Mouse (Mus musculus) left cerebral cortex, postnatal 10 days (tissue): ENCODE data around the gene Zfp973. TPM values are rescaled to one million over a fixed set of nuclear protein-coding genes. Genes with fewer than 3 reads are reported as not detected.
A peak's percentile ranks its signal among the peaks of the same experiment; 100 is the strongest.
"Not testable (repeated sequence)": the region's sequence is repeated elsewhere in the genome, so short reads cannot be mapped to it uniquely, and the experiment has no call there.

Source experiments
- DNase-seq, 2 experiments: peaks; one replicate each; pipeline ENCODE4 v3.0.0; 2021 to 2022; ENCODE audit warnings: low spot score in 2 of 2, mixed read lengths in 1 of 2; ENCODE audit errors: extremely low spot score in 1 of 2
- intact Hi-C: fragments of 180-260 bp; cut with DNase I; formaldehyde crosslinking; loops from one replicate; pipeline ENCODE4 v1.15.1; 2025
- total RNA-seq, 2 experiments: library from RNA; stranded (reverse); gene quantifications; 2 replicates each; pipeline ENCODE4 v1.2.3; 2021

Zfp973 gene
- total RNA-seq: 10 to 100 TPM; 12.7 to 12.9 TPM

DNA sequence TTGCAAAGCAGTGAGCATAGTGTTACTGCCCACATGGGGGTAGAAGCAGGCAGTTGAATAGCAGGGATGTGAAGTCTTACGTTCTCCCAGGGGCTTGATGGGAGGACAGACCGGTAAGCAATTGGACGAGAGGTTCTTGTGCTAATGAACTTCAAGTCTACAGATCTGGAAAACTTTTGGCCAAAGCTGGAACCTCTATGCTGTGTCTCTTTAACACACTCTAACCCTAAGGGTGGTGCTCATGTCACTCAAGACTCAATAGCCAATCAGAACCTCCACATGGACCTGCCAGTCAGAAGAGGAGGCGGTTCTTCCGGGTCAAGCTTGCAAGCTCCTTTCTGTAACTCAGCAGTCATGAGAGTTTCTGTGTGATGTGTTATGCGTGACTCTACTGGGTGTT is at the start of gene Zfp973:
Gene Zfp973, plus strand, starts transcription at position 301 of the 400 bp plus-strand sequence.
- intact Hi-C loops, DNase-seq: not testable (repeated sequence)

DNA sequence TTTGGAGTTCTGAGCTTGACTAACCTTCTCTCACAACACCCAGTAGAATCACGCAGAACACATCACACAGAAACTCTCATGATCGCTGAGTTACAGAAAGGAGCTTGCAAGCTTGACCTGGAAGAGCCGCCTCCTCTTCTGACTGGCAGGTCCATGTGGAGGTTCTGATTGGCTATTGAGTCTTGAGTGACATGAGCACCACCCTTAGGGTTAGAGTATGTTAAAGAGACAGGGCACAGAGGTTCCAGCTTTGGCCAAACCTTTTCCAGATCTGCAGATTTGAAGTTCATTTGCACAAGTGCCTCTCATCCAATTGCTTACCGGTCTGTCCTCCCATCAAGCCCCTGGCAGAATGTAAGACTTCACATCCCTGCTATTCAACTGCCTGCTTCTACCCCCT is 34.1 kb upstream of the Zfp973 start, which contains the start of gene Gm14308:
Gene Gm14308, minus strand, starts transcription at position 101 of the 400 bp plus-strand sequence.
- DNase-seq, intact Hi-C loops: not testable (repeated sequence)

DNA sequence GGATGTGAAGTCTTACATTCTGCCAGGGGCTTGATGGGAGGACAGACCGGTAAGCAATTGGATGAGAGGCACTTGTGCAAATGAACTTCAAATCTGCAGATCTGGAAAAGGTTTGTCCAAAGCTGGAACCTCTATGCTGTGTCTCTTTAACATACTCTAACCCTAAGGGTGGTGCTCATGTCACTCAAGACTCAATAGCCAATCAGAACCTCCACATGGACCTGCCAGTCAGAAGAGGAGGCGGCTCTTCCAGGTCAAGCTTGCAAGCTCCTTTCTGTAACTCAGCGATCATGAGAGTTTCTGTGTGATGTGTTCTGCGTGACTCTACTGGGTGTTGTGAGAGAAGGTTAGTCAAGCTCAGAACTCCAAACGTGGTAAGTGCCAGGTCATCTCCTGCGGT is 37.7 kb downstream of the Zfp973 start, which contains the start of gene Gm14305:
Gene Gm14305, plus strand, starts transcription at position 278 of the 400 bp plus-strand sequence.
- peak in 1 of 2 experiments; percentile 1 for DNase-seq
- intact Hi-C loops: not testable (repeated sequence)

Other genes starting within 250 kb of the Zfp973 start
- gene Gm14435, start 246.9 kb upstream of the Zfp973 start, total RNA-seq: 10 to 100 TPM; 17.7 to 26.0 TPM
- gene Gm14434, start 183.7 kb upstream of the Zfp973 start, total RNA-seq: not detected
- not detected for gene Zfp967, start 149.5 kb upstream of the Zfp973 start, total RNA-seq
- gene Gm14308, start 34.2 kb upstream of the Zfp973 start, total RNA-seq: 1 to 10 TPM; 3.2 to 4.0 TPM
- gene Gm14305, start 37.8 kb downstream of the Zfp973 start, total RNA-seq: 10 to 100 TPM; 29.4 to 31.4 TPM
- gene Gm14295, start 128.1 kb downstream of the Zfp973 start, total RNA-seq: 10 to 100 TPM; 13.4 to 14.8 TPM
- not detected for gene Gm14408, start 160.6 kb downstream of the Zfp973 start, total RNA-seq